11 mouse cellular contexts compared by ENCODE assay signal in genomic region chr8:48313210-48313984, GRCm38 (mm10).
DNase-seq lines count a peak whose midpoint lies in the region; ATAC-seq lines count a peak whose summit lies in the region.
"Had no signal": no experiment of that assay in that cellular context is flagged by ENCODE, and none has a peak within 500 bp of the region (broad histone marks: within the 10 kb centered on the region; RNA-seq: fewer than 3 reads in every experiment).

No protein-coding gene starts in this region.

- H3K27me3 ChIP-seq in heart, embryonic 10.5 days (ENCODE audit: insufficient read depth, poor library complexity, severe bottlenecking): no peaks in the 10 kb centered on the region
- no peaks in the 10 kb centered on the region for H3K27me3 ChIP-seq in liver, embryonic 12.5 days (replicated peaks)

- no peak overlapping the region for H3K4me2 ChIP-seq in liver, embryonic 12.5 days

- no peak overlapping the region for H3K27ac ChIP-seq in heart, embryonic 10.5 days
- no peak overlapping the region for H3K27ac ChIP-seq in liver, embryonic 12.5 days

- WGBS in heart, embryonic 10.5 days: 86% methylated on average over 11 of the region's 11 CpGs
- 75% methylated on average over 11 of the region's 11 CpGs for WGBS in liver, embryonic 12.5 days (ENCODE audit: insufficient replicate concordance)

- no peak overlapping the region for H3K4me3 ChIP-seq in heart, embryonic 10.5 days
- no peak overlapping the region for H3K4me3 ChIP-seq in liver, embryonic 12.5 days

- peak; percentile 23 for DNase-seq in embryo, embryonic 10.5 days (ENCODE audit: low spot score)
- no peak for DNase-seq in embryo, embryonic 10 days (ENCODE audit: low spot score)
- peak; percentile 35 to 44 for DNase-seq in heart, postnatal 10 days
- DNase-seq in heart, embryonic 10.5 days (ENCODE audit: low spot score): no peak
- peak; percentile 46 for DNase-seq in right cerebral cortex, adult 18-20 months
- no peak for DNase-seq in right cerebral cortex, postnatal 4 days
- peak; percentile 23 to 46 for DNase-seq in right cerebral cortex, postnatal 36 days (ENCODE audit: low spot score in 2 of 2)
- DNase-seq: lung, adult 18-20 months; thymus, postnatal 36 days had no signal

- H3K36me3 ChIP-seq in heart, embryonic 10.5 days: 0 out of 2 replicates have a peak, but pooled peaks cover 3% of the 10 kb centered on the region
- H3K36me3 ChIP-seq in liver, embryonic 12.5 days: no peaks in the 10 kb centered on the region

- H3K9ac ChIP-seq in liver, embryonic 12.5 days: no peak overlapping the region

- no peak for ATAC-seq in liver, embryonic 12.5 days
- ATAC-seq: intestine, postnatal 0 days had no signal

- intact Hi-C loops in heart, postnatal 10 days (cut with DNase I): no loop called here

- H3K4me1 ChIP-seq in heart, embryonic 10.5 days: peaks cover 15% of the 10 kb centered on the region
- H3K4me1 ChIP-seq in liver, embryonic 12.5 days: no peaks in the 10 kb centered on the region

- no peaks in the 10 kb centered on the region for H3K9me3 ChIP-seq in heart, embryonic 10.5 days
- H3K9me3 ChIP-seq in liver, embryonic 12.5 days (replicated peaks): no peaks in the 10 kb centered on the region

Comparison
In these comparisons a context has a peak if more than half of its experiments do, and no peak if none do; other contexts are left out.
1. DNase-seq: peak in embryo, embryonic 10.5 days (single experiment), heart, postnatal 10 days (2 of 2), right cerebral cortex, adult 18-20 months (single experiment) and right cerebral cortex, postnatal 36 days (2 of 2); none in embryo, embryonic 10 days (single experiment), heart, embryonic 10.5 days (single experiment) and right cerebral cortex, postnatal 4 days (single experiment).